Mouse (Mus musculus): ENCODE results near the gene Fcer1g.

Gene Fcer1g

GRCm38 (mm10) chr1:171187851-171188700, 46.1 kb downstream of the Fcer1g start:
- DNase-seq (ENCODE audit: low read depth, low spot score) = no peak

DNA sequence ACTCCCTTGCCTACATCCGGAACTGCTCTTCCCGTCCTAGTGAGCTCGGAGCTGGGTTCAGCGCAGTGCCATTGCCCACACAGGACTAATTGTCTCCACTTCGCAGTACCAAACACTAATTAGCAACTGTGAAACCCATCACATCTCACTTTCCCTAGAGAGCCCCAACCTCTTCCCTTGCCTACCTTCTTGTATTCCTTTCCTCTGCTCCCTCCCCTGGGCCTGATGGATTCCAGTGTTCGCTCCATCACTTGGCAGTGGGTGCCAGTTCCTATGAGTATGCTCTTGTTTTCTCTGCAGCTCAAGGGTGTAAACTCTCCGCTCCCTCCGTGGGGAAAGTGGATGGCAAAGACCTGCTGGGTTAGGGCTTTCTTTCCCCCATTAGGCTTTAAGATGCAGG, 48.5 kb downstream of the Fcer1g start:
- no peak for DNase-seq (ENCODE audit: low read depth, low spot score)

GRCm38 (mm10) chr1:171184314-171184713, 49.9 kb downstream of the Fcer1g start:
- DNase-seq (ENCODE audit: low read depth, low spot score) = no peak

DNA sequence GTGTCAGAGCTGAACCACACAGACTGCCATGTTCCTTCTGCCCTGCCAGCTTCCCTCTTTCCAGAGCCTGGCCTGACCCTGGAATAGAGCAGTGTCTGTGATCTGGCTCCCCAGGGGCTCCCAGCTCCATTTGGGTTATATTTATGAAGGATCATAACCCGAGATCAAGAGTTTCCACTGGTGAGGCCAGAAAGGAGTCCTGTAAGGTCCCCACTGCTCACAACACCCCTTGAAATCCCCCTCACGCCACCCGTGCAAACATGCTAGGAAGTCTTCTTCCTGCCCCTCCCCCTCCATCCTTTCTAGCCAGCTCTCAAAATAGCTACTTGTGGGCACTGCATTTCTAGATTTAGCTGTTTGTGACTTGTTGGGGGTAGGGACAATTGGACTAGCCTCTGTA, 50.5 kb downstream of the Fcer1g start:
- DNase-seq (ENCODE audit: low read depth, low spot score) = no peak

GRCm38 (mm10) chr1:171183025-171183424, 51.1 kb downstream of the Fcer1g start:
- DNase-seq (ENCODE audit: low read depth, low spot score) = no peak

Data from forelimb bud, embryonic 11.5 days (tissue).